Mouse (Mus musculus) stomach, embryonic 15.5 days (tissue): ENCODE data around the gene Sbf2. TPM values are rescaled to one million over a fixed set of nuclear protein-coding genes. Genes with fewer than 3 reads are reported as not detected.
"Not testable (repeated sequence)": the region's sequence is repeated elsewhere in the genome, so short reads cannot be mapped to it uniquely, and the experiment has no call there.

Source experiments
- ATAC-seq: fragments of 200-750 bp; cut with Nextera tagmentation; 2 replicates; pipeline ENCODE4 v1.8.0; 2017; ENCODE audit warnings: low read depth, moderate number of reproducible peaks, moderate TSS enrichment; ENCODE audit not compliant: insufficient read depth, low FRiP score
- H3K27ac ChIP-seq: fragments of 300-500 bp; sonication (generic); 2 replicates; pipeline ENCODE4 v1.5.1; 2015; ENCODE audit warnings: mild to moderate bottlenecking, inconsistent platforms
- H3K27me3 ChIP-seq: fragments of 300-500 bp; sonication (generic); replicated peaks from 2 replicates; pipeline ENCODE4 v1.6.1; 2015; ENCODE audit warnings: inconsistent platforms
- H3K36me3 ChIP-seq: fragments of 300-500 bp; sonication (generic); 2 replicates; pipeline ENCODE4 v1.6.1; 2015; ENCODE audit warnings: inconsistent platforms
- H3K4me1 ChIP-seq: fragments of 300-500 bp; sonication (generic); 2 replicates; pipeline ENCODE4 v1.6.1; 2015; ENCODE audit warnings: inconsistent platforms
- H3K4me2 ChIP-seq: fragments of 300-500 bp; sonication (generic); 2 replicates; pipeline ENCODE4 v1.6.1; 2015; ENCODE audit warnings: mild to moderate bottlenecking, inconsistent platforms
- H3K4me3 ChIP-seq: fragments of 300-500 bp; sonication (generic); replicated peaks from 2 replicates; pipeline ENCODE4 v1.5.1; 2015; ENCODE audit warnings: inconsistent platforms
- H3K9ac ChIP-seq: fragments of 300-500 bp; sonication (generic); 2 replicates; pipeline ENCODE4 v1.6.1; 2015; ENCODE audit warnings: inconsistent platforms
- H3K9me3 ChIP-seq: fragments of 300-500 bp; sonication (generic); 2 replicates; pipeline ENCODE4 v1.6.1; 2016; ENCODE audit warnings: inconsistent platforms
- WGBS: fragments of 180-500 bp; shearing (Covaris S2); methylation state at CpG from one replicate; pipeline ENCODE4 v1.1.7; 2015; 5-methylcytosine and 5-hydroxymethylcytosine counted together
- polyA plus RNA-seq: library from polyadenylated mRNA; unstranded; fragments of >200 nt; fragmentation: Nextera tagmentation; extraction: Ambion mirVana; gene quantifications from 2 replicates; pipeline ENCODE4 v1.2.1, GENCODE M21; 2015

The Sbf2 gene
- polyA plus RNA-seq, 1 experiment from 2014 or later: 29.2 TPM

DNA sequence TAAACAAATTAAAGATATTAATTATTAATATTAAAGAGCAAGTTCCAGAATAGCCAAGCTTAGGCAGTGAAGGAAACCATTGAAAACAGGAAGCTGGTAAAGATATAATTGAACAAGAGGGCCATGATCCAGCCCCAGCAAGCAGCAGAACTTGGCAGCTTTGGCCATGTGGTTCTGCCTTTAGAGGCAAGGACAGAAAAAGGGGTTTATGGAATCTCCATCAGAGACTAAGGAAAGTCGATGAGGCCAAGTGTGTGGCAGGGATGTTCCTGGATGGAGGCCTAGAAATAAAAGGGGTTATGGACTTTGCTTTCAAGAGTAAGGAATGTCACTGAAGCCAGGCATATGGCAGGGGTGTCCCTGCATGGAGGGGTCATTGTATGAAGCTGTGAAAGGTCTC, 198.4 kb downstream of the Sbf2 start:
- Histone ChIP-seq H3K4me2 (no peak overlapping the region), H3K27me3 (no peaks in the 10 kb centered on the region)

GRCm38 (mm10) chr7:110414276-110414675, 200.4 kb downstream of the Sbf2 start:
- 0 out of 2 replicates have a peak, but pooled peaks cover 5% of the 10 kb centered on the region for H3K36me3 ChIP-seq
- H3K4me3 ChIP-seq: no peak overlapping the region
- no peak overlapping the region for H3K9ac ChIP-seq
- H3K27me3 ChIP-seq: no peaks in the 10 kb centered on the region
- no peaks in the 10 kb centered on the region for H3K9me3 ChIP-seq
- no peak overlapping the region for H3K4me2 ChIP-seq
- no peaks in the 10 kb centered on the region for H3K4me1 ChIP-seq
- H3K27ac ChIP-seq: no peak overlapping the region
- 83% methylated on average over 5 of the region's 5 CpGs for WGBS
- ATAC-seq: no peak

More for the DNA sequence above, 198.4 kb downstream of the Sbf2 start:
- Histone ChIP-seq H3K27ac (no peak overlapping the region), H3K36me3 (0 out of 2 replicates have a peak, but pooled peaks cover 5% of the 10 kb centered on the region), H3K9ac (no peak overlapping the region), H3K4me3 (no peak overlapping the region), H3K4me1 (no peaks in the 10 kb centered on the region), H3K9me3 (no peaks in the 10 kb centered on the region)
- ATAC-seq: no peak
- 79% methylated on average over 1 of the region's 1 CpGs for WGBS

- WGBS: 78% methylated on average over 1 of the region's 1 CpGs
- no peak overlapping the region for H3K27ac ChIP-seq
Observed at GRCm38 (mm10) chr7:110402092-110402491, 212.6 kb downstream of the Sbf2 start.

DNA sequence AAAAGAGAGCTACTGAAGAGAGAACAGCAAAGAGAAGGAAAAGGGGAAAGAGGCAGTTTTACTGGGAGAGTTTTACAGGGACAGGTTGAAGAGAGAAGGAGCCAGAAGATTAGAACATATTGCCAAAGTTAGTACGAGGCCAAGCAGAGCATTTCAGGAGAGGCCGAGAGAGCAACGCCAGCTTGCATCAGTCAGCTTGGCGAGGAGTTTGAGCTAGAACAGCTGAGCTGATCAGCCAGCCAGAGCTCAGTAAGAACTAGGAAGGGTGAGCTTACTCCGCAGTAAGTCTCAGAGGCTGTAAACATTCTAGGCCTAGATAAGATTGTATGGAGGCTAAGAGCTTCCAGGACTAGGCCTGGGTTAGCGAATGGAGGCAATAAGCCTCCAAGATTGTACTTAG, 222.1 kb downstream of the Sbf2 start:
- H3K9me3 ChIP-seq: no peaks in the 10 kb centered on the region
- H3K9ac ChIP-seq: no peak overlapping the region
- no peaks in the 10 kb centered on the region for H3K27me3 ChIP-seq
- WGBS: 56% methylated on average over 6 of the region's 6 CpGs
- no peak overlapping the region for H3K4me2 ChIP-seq
- no peak overlapping the region for H3K4me3 ChIP-seq
- no peak for ATAC-seq
- H3K27ac ChIP-seq: no peak overlapping the region
- no peaks in the 10 kb centered on the region for H3K36me3 ChIP-seq
- no peaks in the 10 kb centered on the region for H3K4me1 ChIP-seq

More at GRCm38 (mm10) chr7:110402092-110402491, 212.6 kb downstream of the Sbf2 start:
- H3K9me3 ChIP-seq: no peaks in the 10 kb centered on the region
- no peaks in the 10 kb centered on the region for H3K36me3 ChIP-seq
- H3K9ac ChIP-seq: no peak overlapping the region
- no peaks in the 10 kb centered on the region for H3K27me3 ChIP-seq
- H3K4me2 ChIP-seq: no peak overlapping the region
- no peaks in the 10 kb centered on the region for H3K4me1 ChIP-seq
- ATAC-seq: no peak
- no peak overlapping the region for H3K4me3 ChIP-seq

- no peaks in the 10 kb centered on the region for H3K9me3 ChIP-seq
- 76% methylated on average over 2 of the region's 2 CpGs for WGBS
- ATAC-seq: no peak
- H3K27me3 ChIP-seq: no peaks in the 10 kb centered on the region
- H3K27ac ChIP-seq: no peak overlapping the region
- no peak overlapping the region for H3K4me3 ChIP-seq
- H3K4me1 ChIP-seq: no peaks in the 10 kb centered on the region
- no peaks in the 10 kb centered on the region for H3K36me3 ChIP-seq
- no peak overlapping the region for H3K9ac ChIP-seq
- no peak overlapping the region for H3K4me2 ChIP-seq
Observed at GRCm38 (mm10) chr7:110391632-110392031, 223.1 kb downstream of the Sbf2 start.

GRCm38 (mm10) chr7:110388889-110389288, 225.8 kb downstream of the Sbf2 start:
- not testable (repeated sequence) for H3K4me1 ChIP-seq, H3K9me3 ChIP-seq, H3K9ac ChIP-seq, H3K4me2 ChIP-seq, H3K4me3 ChIP-seq, ATAC-seq, H3K27ac ChIP-seq, H3K36me3 ChIP-seq, H3K27me3 ChIP-seq
- 79% methylated on average over 2 of the region's 2 CpGs for WGBS

DNA sequence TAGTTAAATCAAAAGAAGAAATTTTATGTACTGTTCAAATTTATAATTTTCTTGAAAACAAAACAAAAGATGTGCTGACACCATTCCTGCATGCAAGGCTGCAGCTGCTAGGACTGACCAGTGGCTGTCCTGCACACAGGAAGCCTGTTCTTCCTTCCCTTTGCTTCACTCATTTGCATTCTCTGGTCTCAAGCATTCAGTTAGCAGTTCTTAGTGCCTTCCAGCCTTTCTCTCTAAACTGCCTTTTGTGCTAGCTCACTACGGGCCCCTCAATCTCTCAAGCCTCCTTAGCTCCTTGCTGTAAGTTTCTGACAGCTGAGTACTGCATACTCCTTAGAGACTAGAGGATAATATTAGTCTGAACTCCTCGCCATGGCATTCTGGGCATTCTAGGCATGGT, 227.2 kb downstream of the Sbf2 start:
- 46% methylated on average over 2 of the region's 2 CpGs for WGBS
- Histone ChIP-seq H3K4me1 (no peaks in the 10 kb centered on the region), H3K27ac (0 out of 2 replicates have a peak overlapping the region, but pooled peaks have one; percentile 35)

DNA sequence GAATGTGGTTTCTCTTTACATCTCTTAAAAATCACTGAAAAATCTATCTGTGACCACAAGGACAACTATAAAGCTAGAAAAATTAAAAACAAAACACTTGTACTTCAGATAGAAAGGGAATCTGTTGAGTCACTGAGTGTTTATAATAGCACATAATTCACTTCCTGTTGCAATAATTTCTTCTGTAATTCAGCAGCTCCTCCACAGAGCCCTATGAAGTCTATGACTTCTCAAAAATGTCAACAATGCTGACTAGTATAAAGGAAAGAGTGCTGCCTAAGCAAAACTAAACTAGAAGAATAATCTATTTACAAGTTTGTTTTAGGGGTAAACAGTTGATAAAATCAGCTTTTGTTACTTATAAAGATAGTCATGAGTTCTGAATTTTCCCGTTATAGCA, 229.2 kb downstream of the Sbf2 start:
- H3K4me2 ChIP-seq: no peak overlapping the region
- H3K4me1 ChIP-seq: no peaks in the 10 kb centered on the region
- H3K36me3 ChIP-seq: no peaks in the 10 kb centered on the region
- no peak overlapping the region for H3K4me3 ChIP-seq
- no peak overlapping the region for H3K27ac ChIP-seq
- H3K9me3 ChIP-seq: no peaks in the 10 kb centered on the region
- no peaks in the 10 kb centered on the region for H3K27me3 ChIP-seq
- H3K9ac ChIP-seq: no peak overlapping the region
- WGBS: 88% methylated on average over 1 of the region's 1 CpGs
- ATAC-seq: no peak

More for the DNA sequence above, 227.2 kb downstream of the Sbf2 start:
- no peaks in the 10 kb centered on the region for H3K36me3 ChIP-seq
- H3K9me3 ChIP-seq: no peaks in the 10 kb centered on the region
- H3K4me3 ChIP-seq: no peak overlapping the region
- H3K4me2 ChIP-seq: no peak overlapping the region
- ATAC-seq: no peak
- H3K9ac ChIP-seq: no peak overlapping the region
- H3K27me3 ChIP-seq: no peaks in the 10 kb centered on the region

GRCm38 (mm10) chr7:110384343-110384742, 230.4 kb downstream of the Sbf2 start:
- no peak overlapping the region for H3K4me3 ChIP-seq
- no peaks in the 10 kb centered on the region for H3K9me3 ChIP-seq
- no peaks in the 10 kb centered on the region for H3K4me1 ChIP-seq
- no peak overlapping the region for H3K27ac ChIP-seq
- H3K4me2 ChIP-seq: no peak overlapping the region
- H3K36me3 ChIP-seq: no peaks in the 10 kb centered on the region
- no peak for ATAC-seq
- H3K9ac ChIP-seq: no peak overlapping the region
- H3K27me3 ChIP-seq: no peaks in the 10 kb centered on the region

DNA sequence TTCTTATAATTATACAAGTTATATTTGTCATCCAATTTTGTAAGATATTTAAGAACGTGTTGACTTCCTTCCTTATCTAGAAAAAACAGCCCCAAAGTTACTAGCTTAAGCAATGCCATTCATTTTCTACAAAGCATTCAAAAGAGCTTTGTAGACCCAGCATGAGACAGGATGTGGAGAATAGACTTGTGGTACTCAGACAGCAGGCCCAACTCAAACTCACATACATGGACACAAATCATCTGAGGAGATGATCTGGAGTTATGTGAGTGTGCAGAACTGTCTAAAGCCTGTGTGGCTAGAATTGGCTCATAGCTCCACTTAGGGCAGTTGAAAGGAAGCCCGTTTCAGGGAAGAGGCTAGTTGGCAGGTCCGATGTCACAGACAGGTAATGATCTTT, 233.1 kb downstream of the Sbf2 start:
- WGBS: 70% methylated on average over 3 of the region's 3 CpGs
- ATAC-seq: no peak
- Histone ChIP-seq H3K9ac (no peak overlapping the region), H3K4me1 (no peaks in the 10 kb centered on the region), H3K4me3 (no peak overlapping the region), H3K4me2 (no peak overlapping the region), H3K27ac (no peak overlapping the region), H3K36me3 (no peaks in the 10 kb centered on the region), H3K9me3 (no peaks in the 10 kb centered on the region), H3K27me3 (no peaks in the 10 kb centered on the region)

DNA sequence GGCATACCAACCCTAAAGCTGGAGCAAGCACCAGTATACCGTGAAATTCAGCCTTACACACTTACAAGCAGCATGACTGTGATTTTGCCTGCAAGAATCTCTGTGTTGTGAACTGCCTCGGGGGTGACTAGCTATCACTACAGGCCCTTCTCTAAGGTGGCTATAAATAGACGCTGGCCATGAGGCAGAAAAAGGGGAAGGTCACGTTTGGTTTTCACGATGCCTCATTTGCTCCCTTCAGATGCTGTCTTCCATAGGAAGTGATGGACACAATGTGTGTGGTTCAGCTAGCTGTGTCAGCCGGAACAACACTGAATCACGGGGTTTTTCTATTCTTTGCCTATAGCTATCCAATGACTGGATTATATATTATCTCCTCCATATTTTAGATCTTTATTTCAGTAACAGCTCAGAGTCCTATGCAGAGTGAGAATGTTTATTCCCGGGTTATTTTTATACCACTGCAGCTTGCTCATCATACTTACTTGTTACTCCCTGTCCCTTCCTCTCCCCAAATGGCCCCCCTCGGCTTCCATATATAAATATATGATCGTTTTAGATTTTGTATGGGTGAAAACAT, 235.3 kb downstream of the Sbf2 start:
- no peak overlapping the region for H3K4me2 ChIP-seq

DNA sequence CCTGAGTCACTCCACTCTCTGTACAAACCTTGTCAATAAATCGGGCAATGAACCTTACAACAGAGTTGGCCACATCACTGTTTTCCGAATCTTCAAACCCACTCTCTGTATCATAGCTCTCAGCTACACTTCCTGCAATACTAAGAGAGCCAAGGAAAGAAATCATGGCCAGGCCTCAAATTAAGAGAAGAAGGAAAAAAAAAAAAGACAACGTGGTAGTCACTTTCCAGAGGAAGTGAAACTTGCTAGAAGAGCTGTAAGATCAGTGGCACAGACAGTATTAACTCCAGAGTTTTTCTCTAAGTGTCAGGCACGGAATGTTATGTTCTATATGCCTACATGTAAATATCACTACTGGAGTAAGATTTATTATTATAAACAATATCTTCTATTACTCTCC, 242.2 kb downstream of the Sbf2 start:
- WGBS: 66% methylated on average over 4 of the region's 4 CpGs
- H3K4me3 ChIP-seq: no peak overlapping the region
- no peaks in the 10 kb centered on the region for H3K9me3 ChIP-seq
- H3K27ac ChIP-seq: no peak overlapping the region
- no peaks in the 10 kb centered on the region for H3K4me1 ChIP-seq
- no peak overlapping the region for H3K4me2 ChIP-seq
- H3K9ac ChIP-seq: no peak overlapping the region
- H3K27me3 ChIP-seq: no peaks in the 10 kb centered on the region
- ATAC-seq: no peak
- H3K36me3 ChIP-seq: peaks cover 23% of the 10 kb centered on the region

More for the DNA sequence above, 235.3 kb downstream of the Sbf2 start:
- H3K9ac ChIP-seq: no peak overlapping the region
- no peak overlapping the region for H3K27ac ChIP-seq
- H3K4me1 ChIP-seq: no peaks in the 10 kb centered on the region
- H3K4me3 ChIP-seq: no peak overlapping the region
- no peaks in the 10 kb centered on the region for H3K27me3 ChIP-seq
- H3K9me3 ChIP-seq: no peaks in the 10 kb centered on the region
- 0 out of 2 replicates have a peak, but pooled peaks cover 3% of the 10 kb centered on the region for H3K36me3 ChIP-seq
- 68% methylated on average over 10 of the region's 10 CpGs for WGBS
- ATAC-seq: no peak

DNA sequence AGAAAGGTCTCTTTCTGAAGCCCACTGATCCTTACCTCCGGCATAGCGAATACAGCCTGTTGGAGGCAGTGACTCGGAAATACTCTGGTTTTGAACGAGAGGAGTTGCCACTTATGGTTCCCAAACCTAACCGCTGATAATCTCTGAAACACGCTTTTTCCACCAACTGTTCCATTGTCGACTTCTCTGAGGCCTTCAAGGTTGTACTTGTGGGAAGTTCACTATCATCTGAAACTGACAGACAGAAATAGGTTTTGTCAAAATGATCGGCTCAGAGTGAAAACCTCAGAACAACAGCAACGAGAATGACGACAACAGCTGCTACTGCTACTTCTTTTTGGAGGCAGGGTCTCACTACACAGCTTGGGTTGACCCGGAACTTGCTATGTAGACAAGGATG, 252.7 kb downstream of the Sbf2 start:
- Histone ChIP-seq H3K27ac (no peak overlapping the region), H3K36me3 (peaks cover 10% of the 10 kb centered on the region; the same call in 1 of the 2 replicates), H3K9ac (no peak overlapping the region), H3K4me1 (no peaks in the 10 kb centered on the region), H3K4me3 (no peak overlapping the region), H3K9me3 (no peaks in the 10 kb centered on the region), H3K27me3 (no peaks in the 10 kb centered on the region), H3K4me2 (no peak overlapping the region)
- no peak for ATAC-seq
- 90% methylated on average over 11 of the region's 11 CpGs for WGBS
